Mouse (Mus musculus) liver, embryonic 12.5 days (tissue): Measurements from ENCODE around the gene Nop9. TPM values are rescaled to one million over a fixed set of nuclear protein-coding genes. Genes with fewer than 3 reads are reported as not detected.
A peak's percentile ranks its signal among the peaks of the same experiment; 100 is the strongest.

Experiments used
- ATAC-seq: fragments of 200-750 bp; cut with Nextera tagmentation; 2 replicates; pipeline ENCODE4 v1.8.0; 2017; ENCODE audit warnings: moderate number of reproducible peaks, mild to moderate bottlenecking, moderate library complexity
- H3K27ac ChIP-seq: fragments of 300-500 bp; sonication (generic); 2 replicates; pipeline ENCODE4 v1.5.1; 2016; ENCODE audit warnings: mild to moderate bottlenecking
- H3K27me3 ChIP-seq: fragments of 300-500 bp; sonication (generic); replicated peaks from 2 replicates; pipeline ENCODE4 v1.6.1; 2016; ENCODE audit warnings: mild to moderate bottlenecking, moderate library complexity
- H3K36me3 ChIP-seq: fragments of 300-500 bp; sonication (generic); 2 replicates; pipeline ENCODE4 v1.6.1; 2016; ENCODE audit warnings: mild to moderate bottlenecking, moderate library complexity
- H3K4me1 ChIP-seq: fragments of 300-500 bp; sonication (generic); 2 replicates; pipeline ENCODE4 v1.6.1; 2016
- H3K4me2 ChIP-seq: fragments of 300-500 bp; sonication (generic); 2 replicates; pipeline ENCODE4 v1.6.1; 2016; ENCODE audit warnings: mild to moderate bottlenecking, moderate library complexity
- H3K4me3 ChIP-seq: fragments of 300-500 bp; sonication (generic); 2 replicates; pipeline ENCODE4 v1.5.1; 2016; ENCODE audit warnings: mild to moderate bottlenecking, moderate library complexity
- H3K9ac ChIP-seq: fragments of 300-500 bp; sonication (generic); 2 replicates; pipeline ENCODE4 v1.6.1; 2016; ENCODE audit warnings: mild to moderate bottlenecking, moderate library complexity
- H3K9me3 ChIP-seq: fragments of 300-500 bp; sonication (generic); replicated peaks from 2 replicates; pipeline ENCODE4 v1.6.1; 2016; ENCODE audit warnings: mild to moderate bottlenecking, moderate library complexity
- WGBS: fragments of 180-500 bp; shearing (Covaris S2); methylation state at CpG from one replicate; pipeline ENCODE4 v1.1.7; 2016; ENCODE audit not compliant: insufficient replicate concordance; 5-methylcytosine and 5-hydroxymethylcytosine counted together
- polyA plus RNA-seq: library from polyadenylated mRNA; unstranded; fragments of >200 nt; fragmentation: Nextera tagmentation; extraction: Ambion mirVana; gene quantifications from 2 replicates; pipeline ENCODE4 v1.2.1, GENCODE M21; 2016

The Nop9 gene
- polyA plus RNA-seq, 1 experiment from 2014 or later, result 59.4 TPM

DNA sequence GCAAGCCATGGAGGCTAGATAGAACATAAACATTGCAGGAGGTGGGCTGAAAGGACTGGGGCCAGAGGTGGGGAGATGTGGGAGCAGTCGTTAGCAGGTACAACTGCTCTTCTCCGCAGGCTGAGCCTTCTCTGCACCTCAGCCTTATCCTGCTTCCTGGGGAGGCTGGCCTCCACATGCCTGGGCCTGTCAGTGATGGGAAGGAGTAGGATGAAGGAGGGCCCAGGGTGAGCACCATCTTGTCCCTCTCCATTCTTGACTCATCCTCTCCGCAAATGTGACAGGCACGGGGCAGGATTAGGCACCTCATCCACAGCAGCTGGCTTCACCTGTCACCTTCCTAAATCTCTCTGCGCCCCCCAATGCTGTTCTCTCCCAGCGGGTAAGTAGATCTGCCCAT is 15.7 kb downstream of the Nop9 start, which contains the start of gene Ltb4r2:
Gene Ltb4r2 (plus strand): TSS at position 266 of the 400 bp plus-strand sequence.
- Histone ChIP-seq H3K4me1 (peaks cover 67% of the 10 kb centered on the region), H3K36me3 (peaks cover 7% of the 10 kb centered on the region), H3K27ac (peak within 1 kb of the TSS; percentile 25; the same call in 1 of the 2 replicates), H3K4me2 (peak within 1 kb of the TSS; percentile 91), H3K27me3 (peaks cover 54% of the 10 kb centered on the region), H3K4me3 (peak within 1 kb of the TSS; percentile 59), H3K9ac (peak within 1 kb of the TSS; percentile 74), H3K9me3 (no peaks in the 10 kb centered on the region)
- 72% methylated on average over 6 of the region's 6 CpGs for WGBS
- no peak for ATAC-seq

DNA sequence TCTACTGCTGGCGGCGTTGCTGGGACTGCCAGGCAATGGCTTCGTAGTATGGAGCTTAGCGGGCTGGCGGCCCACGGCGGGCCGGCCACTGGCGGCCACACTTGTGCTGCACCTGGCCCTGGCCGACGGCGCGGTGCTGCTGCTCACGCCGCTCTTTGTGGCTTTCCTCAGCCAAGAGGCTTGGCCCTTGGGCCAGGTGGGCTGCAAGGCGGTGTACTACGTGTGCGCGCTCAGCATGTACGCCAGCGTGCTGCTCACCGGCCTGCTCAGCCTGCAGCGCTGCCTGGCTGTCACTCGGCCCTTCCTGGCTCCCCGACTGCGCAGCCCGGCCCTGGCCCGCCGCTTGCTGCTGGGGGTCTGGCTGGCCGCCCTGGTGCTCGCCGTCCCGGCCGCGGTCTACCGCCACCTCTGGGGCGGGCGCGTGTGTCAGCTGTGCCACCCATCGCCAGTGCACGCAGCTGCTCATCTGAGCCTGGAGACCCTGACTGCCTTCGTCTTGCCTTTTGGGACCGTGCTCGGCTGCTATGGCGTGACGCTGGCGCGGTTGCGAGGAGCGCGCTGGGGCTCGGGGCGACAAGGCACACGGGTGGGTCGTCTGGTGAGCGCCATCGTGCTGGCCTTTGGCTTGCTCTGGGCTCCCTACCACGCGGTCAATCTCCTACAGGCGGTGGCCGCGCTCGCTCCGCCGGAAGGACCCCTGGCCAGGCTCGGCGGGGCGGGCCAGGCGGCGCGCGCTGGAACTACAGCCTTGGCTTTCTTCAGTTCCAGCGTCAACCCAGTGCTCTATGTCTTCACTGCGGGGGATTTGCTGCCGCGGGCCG is 16.7 kb downstream of the Nop9 start:
- peak overlapping the region; percentile 25 for H3K27ac ChIP-seq
- peak; percentile 34; the same call in 1 of the 2 replicates for ATAC-seq
- H3K36me3 ChIP-seq, result no peaks in the 10 kb centered on the region
- no peaks in the 10 kb centered on the region for H3K9me3 ChIP-seq
- H3K4me2 ChIP-seq, result peak overlapping the region; percentile 91
- peak overlapping the region; percentile 59 for H3K4me3 ChIP-seq
- peak overlapping the region; percentile 74 for H3K9ac ChIP-seq
- 2% methylated on average over 77 of the region's 77 CpGs for WGBS
- peaks cover 62% of the 10 kb centered on the region for H3K4me1 ChIP-seq
- H3K27me3 ChIP-seq, result peaks cover 62% of the 10 kb centered on the region

DNA sequence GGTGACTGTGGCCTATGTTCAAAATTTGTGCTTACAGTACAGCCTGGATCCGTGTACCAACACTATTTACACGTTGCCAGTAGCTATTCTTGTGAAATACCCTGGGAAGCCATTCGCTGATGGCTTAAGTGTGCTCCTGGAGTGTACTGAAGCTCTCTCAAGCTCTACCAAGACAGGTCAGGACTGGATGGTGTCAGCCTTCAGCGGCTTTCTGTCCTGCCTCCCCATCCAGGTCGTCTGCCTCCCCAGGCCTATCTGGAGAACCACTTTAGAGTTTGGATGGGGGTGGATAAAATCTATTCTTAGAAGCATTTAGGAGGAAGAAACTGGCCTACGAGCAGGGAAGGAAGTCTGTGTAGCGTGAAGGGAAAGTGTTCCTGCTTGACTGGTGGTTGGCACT is 17.7 kb downstream of the Nop9 start:
- no peaks in the 10 kb centered on the region for H3K36me3 ChIP-seq
- ATAC-seq, result no peak
- H3K27ac ChIP-seq, result peak overlapping the region; percentile 6; the same call in 1 of the 2 replicates
- no peaks in the 10 kb centered on the region for H3K9me3 ChIP-seq
- H3K4me3 ChIP-seq, result no peak overlapping the region; the same call in 1 of the 2 replicates
- H3K27me3 ChIP-seq, result peaks cover 71% of the 10 kb centered on the region
- WGBS, result 32% methylated on average over 7 of the region's 7 CpGs
- peak overlapping the region; percentile 91 for H3K4me2 ChIP-seq
- no peak overlapping the region; the same call in 1 of the 2 replicates for H3K9ac ChIP-seq
- H3K4me1 ChIP-seq, result peaks cover 62% of the 10 kb centered on the region

DNA sequence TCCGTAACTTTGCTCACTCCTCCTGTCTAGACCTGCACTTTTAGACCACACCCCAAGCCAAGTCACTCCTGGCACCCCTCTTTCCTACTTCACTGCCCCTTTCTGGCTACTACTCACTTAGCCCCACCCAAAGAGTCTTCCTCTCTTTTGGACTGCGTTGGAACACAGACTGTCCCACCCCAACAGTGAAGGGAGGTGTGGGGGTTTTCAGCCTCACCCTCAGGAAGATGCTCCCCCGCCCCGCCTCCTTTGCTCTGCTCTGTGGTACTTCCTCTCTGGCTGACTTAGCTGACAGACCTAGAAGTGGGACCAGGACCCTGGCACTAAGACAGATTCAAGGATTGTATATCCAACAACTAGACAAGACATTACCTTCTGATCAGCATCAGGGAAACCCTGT is 20.2 kb downstream of the Nop9 start, which contains the start of gene Ltb4r1:
Gene Ltb4r1 (plus strand): TSS at position 267 of the 400 bp plus-strand sequence.
- Histone ChIP-seq H3K4me3 (no peak within 1 kb of the TSS), H3K9ac (no peak within 1 kb of the TSS), H3K9me3 (no peaks in the 10 kb centered on the region), H3K4me2 (no peak within 1 kb of the TSS), H3K27me3 (peaks cover 79% of the 10 kb centered on the region), H3K4me1 (peaks cover 75% of the 10 kb centered on the region), H3K27ac (peak within 1 kb of the TSS; percentile 22; the same call in 1 of the 2 replicates), H3K36me3 (no peaks in the 10 kb centered on the region)
- ATAC-seq, result no peak
- WGBS, result 23% methylated on average over 4 of the region's 4 CpGs

DNA sequence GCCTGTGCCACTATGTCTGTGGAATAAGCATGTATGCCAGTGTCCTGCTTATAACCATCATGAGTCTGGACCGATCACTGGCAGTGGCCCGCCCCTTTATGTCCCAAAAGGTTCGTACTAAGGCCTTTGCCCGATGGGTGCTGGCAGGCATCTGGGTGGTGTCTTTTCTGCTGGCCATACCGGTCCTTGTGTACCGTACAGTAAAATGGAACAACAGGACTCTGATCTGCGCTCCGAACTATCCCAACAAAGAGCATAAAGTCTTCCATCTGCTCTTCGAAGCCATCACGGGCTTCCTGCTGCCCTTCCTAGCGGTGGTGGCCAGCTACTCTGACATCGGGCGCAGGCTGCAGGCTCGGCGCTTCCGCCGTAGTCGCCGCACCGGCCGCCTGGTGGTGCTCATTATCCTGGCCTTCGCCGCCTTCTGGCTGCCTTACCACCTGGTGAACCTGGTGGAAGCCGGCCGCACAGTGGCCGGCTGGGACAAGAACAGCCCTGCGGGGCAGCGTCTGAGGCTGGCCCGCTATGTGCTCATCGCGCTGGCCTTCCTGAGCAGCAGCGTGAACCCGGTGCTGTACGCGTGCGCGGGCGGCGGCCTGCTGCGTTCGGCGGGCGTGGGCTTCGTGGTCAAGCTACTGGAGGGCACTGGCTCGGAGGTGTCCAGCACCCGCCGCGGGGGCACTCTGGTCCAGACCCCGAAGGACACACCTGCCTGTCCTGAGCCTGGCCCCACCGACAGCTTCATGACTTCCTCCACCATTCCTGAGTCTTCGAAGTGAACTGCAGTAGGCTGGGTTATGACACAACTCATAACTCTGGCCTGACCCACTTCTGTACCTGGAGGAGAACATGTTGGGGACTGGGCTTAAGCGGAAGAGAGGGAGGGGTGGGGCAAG is 22.3 kb downstream of the Nop9 start:
- H3K4me1 ChIP-seq, result peaks cover 64% of the 10 kb centered on the region
- H3K36me3 ChIP-seq, result no peaks in the 10 kb centered on the region
- H3K4me2 ChIP-seq, result peak overlapping the region; percentile 79
- H3K9me3 ChIP-seq, result no peaks in the 10 kb centered on the region
- no peak overlapping the region for H3K27ac ChIP-seq
- peak; percentile 25 for ATAC-seq
- H3K27me3 ChIP-seq, result peaks cover 69% of the 10 kb centered on the region
- 11% methylated on average over 52 of the region's 52 CpGs for WGBS
- peak overlapping the region; percentile 44 for H3K4me3 ChIP-seq
- H3K9ac ChIP-seq, result peak overlapping the region; percentile 49

DNA sequence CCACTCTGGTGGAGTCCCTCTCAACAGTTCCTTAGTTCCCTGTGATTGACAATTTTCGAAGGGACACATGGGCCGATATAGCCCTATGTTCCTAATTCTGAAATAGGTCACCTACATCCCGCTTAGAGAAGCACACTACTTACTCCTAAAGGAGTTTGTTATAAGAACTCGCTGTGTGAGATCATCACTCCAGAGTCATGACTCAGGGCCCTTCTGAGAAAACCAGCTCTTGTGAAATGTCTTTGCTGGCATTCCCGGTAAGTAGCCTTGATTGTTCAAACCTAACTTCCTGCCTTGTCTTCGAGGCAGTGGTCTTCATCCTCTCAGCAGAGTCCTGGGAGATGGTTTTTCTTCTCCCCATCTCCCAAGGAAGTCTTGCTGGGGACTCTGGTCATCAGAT is 23.1 kb downstream of the Nop9 start:
- WGBS, result 72% methylated on average over 6 of the region's 6 CpGs
- Histone ChIP-seq H3K27ac (no peak overlapping the region), H3K4me2 (peak overlapping the region; percentile 79), H3K27me3 (peaks cover 67% of the 10 kb centered on the region), H3K36me3 (no peaks in the 10 kb centered on the region), H3K9me3 (no peaks in the 10 kb centered on the region), H3K4me3 (no peak overlapping the region), H3K4me1 (peaks cover 57% of the 10 kb centered on the region), H3K9ac (no peak overlapping the region)
- ATAC-seq, result no peak

DNA sequence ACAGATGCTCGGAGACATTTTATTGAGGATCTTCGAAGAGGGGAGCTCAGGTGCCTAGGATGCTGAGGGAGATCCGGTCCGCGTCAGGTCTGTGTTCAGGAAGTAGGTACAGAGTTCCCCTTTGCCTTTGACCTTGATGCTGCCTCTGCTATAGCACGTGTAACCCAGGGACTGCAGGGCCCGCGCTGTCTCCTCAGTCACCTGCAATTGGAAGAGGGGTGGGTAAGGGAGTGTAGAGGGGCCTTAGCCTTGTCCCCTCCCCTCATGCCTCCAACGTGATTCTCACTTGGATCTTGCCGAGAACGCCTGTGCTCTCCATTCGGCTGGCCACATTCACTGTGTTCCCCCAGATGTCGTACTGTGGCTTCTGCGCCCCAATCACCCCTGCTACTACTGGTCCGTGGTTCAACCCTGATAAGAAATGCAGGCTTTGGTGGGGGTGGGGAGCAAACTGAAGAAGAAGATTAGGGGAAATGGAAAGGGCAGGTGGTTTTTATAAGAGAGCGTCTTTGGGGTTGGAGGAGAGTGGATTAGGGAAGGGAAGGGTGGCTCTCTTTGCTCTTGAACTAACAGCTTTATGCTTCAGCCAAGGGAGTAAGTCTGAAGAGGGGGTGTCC is 23.7 kb downstream of the Nop9 start:
- Histone ChIP-seq H3K27me3 (peaks cover 67% of the 10 kb centered on the region), H3K9ac (no peak overlapping the region; the same call in 1 of the 2 replicates), H3K27ac (no peak overlapping the region), H3K9me3 (no peaks in the 10 kb centered on the region), H3K4me3 (no peak overlapping the region), H3K4me1 (peaks cover 55% of the 10 kb centered on the region), H3K4me2 (peak overlapping the region; percentile 43), H3K36me3 (no peaks in the 10 kb centered on the region)
- peak; percentile 68 for ATAC-seq
- 28% methylated on average over 16 of the region's 16 CpGs for WGBS

DNA sequence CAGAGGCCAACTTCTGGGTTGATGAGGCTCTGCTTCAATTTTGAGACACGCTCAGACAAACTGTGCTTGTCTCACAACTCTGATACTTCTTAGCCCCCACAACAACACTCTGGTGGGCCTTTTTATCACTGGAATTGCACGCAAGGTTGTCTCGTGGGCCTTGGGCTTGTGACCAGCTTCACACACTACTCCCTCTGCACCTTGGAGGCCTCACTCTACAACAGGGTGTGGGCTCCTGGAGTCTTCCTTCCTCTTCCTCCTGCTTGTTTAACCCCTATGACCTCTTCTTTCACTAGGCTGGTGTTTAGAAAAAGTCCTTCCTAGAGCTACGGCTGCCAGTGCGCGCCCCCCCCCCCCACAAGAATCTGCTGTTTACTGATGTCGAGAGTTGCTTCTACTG is 31.2 kb downstream of the Nop9 start:
- peaks cover 53% of the 10 kb centered on the region for H3K27me3 ChIP-seq
- ATAC-seq, result no peak
- H3K9me3 ChIP-seq, result no peaks in the 10 kb centered on the region
- WGBS, result 51% methylated on average over 7 of the region's 7 CpGs
- peaks cover 30% of the 10 kb centered on the region for H3K4me1 ChIP-seq
- H3K4me3 ChIP-seq, result no peak overlapping the region
- H3K4me2 ChIP-seq, result no peak overlapping the region
- H3K36me3 ChIP-seq, result no peaks in the 10 kb centered on the region
- H3K9ac ChIP-seq, result no peak overlapping the region
- H3K27ac ChIP-seq, result no peak overlapping the region

DNA sequence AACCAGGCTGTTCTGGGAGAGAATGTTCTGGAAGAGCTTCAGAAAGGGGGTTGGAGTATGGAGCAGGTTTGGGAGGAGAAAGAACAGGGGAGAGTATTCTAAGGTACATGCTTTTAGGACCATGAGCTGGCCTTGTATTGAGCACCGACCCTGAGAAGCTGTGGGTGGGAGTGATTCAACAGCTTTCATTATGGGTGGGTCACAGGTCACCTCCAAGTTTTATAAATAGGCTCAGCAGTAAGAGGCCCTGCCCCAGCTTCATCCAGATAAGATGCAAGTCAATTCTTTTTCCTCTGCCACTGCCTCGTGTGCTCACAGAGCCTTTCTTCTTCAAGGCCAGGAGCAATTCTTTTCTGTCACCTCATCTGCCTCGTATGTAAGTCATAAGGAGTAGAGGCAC is 31.7 kb downstream of the Nop9 start:
- no peak overlapping the region for H3K4me3 ChIP-seq
- WGBS, result 15% methylated on average over 3 of the region's 3 CpGs

DNA sequence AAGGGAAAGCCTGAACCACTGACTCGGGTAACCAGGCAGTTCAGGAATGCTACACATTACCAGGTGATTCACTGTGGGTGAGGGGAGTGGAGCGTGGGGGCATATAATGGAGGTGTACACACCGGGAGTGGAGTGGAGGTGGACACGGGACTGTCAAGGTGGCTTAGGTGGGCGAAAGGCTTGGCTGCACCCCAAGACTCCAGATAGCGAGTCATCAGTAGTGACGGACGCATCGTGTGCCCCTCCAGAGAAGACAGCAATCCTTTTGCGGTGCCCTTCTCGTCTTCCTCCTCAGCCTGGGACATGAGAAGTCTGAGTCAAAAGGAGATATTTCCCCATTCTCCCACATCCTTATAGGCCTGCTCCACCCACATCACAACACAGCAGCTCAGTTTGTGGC is 32.3 kb downstream of the Nop9 start:
- H3K4me3 ChIP-seq, result no peak overlapping the region
- no peak overlapping the region for H3K27ac ChIP-seq
- peaks cover 53% of the 10 kb centered on the region for H3K27me3 ChIP-seq
- H3K9ac ChIP-seq, result no peak overlapping the region
- no peaks in the 10 kb centered on the region for H3K36me3 ChIP-seq
- H3K4me2 ChIP-seq, result no peak overlapping the region
- H3K4me1 ChIP-seq, result peaks cover 33% of the 10 kb centered on the region
- WGBS, result 72% methylated on average over 11 of the region's 11 CpGs
- H3K9me3 ChIP-seq, result no peaks in the 10 kb centered on the region
- no peak for ATAC-seq

More for the DNA sequence above, 31.7 kb downstream of the Nop9 start:
- Histone ChIP-seq H3K27me3 (peaks cover 53% of the 10 kb centered on the region), H3K36me3 (no peaks in the 10 kb centered on the region), H3K4me1 (peaks cover 33% of the 10 kb centered on the region), H3K27ac (no peak overlapping the region), H3K9me3 (no peaks in the 10 kb centered on the region), H3K9ac (no peak overlapping the region), H3K4me2 (no peak overlapping the region)
- no peak for ATAC-seq

DNA sequence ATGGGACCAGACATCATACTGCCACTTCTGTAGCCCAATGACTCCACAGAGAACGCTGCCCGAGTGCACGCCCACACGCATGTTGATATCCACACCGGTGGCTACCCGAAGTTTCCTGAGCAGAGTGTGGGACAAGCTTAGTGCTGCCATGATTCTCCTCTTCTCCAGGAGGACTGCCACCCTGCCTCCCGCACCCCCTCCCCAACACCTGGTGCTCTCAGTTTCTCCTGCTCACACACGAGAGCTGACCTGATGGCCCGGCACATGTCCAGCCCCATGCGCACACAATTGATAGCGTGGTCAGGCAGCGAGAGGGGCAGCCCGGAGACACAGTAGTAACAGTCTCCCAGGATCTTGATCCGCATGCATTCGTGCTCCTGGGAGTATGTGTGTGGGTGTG is 33.2 kb downstream of the Nop9 start:
- Histone ChIP-seq H3K27me3 (peaks cover 56% of the 10 kb centered on the region), H3K4me2 (no peak overlapping the region), H3K9ac (no peak overlapping the region), H3K27ac (no peak overlapping the region), H3K4me3 (no peak overlapping the region), H3K9me3 (no peaks in the 10 kb centered on the region), H3K4me1 (peaks cover 38% of the 10 kb centered on the region), H3K36me3 (no peaks in the 10 kb centered on the region)
- ATAC-seq, result no peak
- WGBS, result 79% methylated on average over 15 of the region's 15 CpGs
